Mouse (Mus musculus): ENCODE results near the gene Plekho2.

Gene Plekho2

GRCm38 (mm10) chr9:65586406-65587269 lies 6.8 kb upstream of the Plekho2 start, which contains the start of gene Pif1:
Pif1 (plus strand) TSS chr9:65587160.
- DNase-seq (ENCODE audit: low read depth, low spot score), result peak; percentile 93

GRCm38 (mm10) chr9:65583045-65583444 lies 3.2 kb upstream of the Plekho2 start:
- DNase-seq (ENCODE audit: low read depth, low spot score), result peak; percentile 92

GRCm38 (mm10) chr9:65580401-65581256 lies 789 bp upstream of the Plekho2 start:
- DNase-seq (ENCODE audit: low read depth, low spot score), result peak; percentile 96

- DNase-seq (ENCODE audit: low read depth, low spot score), result peak; percentile 73
Observed at GRCm38 (mm10) chr9:65578801-65579249, 1.0 kb downstream of the Plekho2 start.

- no peak for DNase-seq (ENCODE audit: low read depth, low spot score)
Observed at GRCm38 (mm10) chr9:65577511-65578196, 2.2 kb downstream of the Plekho2 start.

- no peak for DNase-seq (ENCODE audit: low read depth, low spot score)
Observed at GRCm38 (mm10) chr9:65576861-65577510, 2.9 kb downstream of the Plekho2 start.

- DNase-seq (ENCODE audit: low read depth, low spot score), result no peak
Observed at GRCm38 (mm10) chr9:65575393-65576196, 4.2 kb downstream of the Plekho2 start.

- DNase-seq (ENCODE audit: low read depth, low spot score), result peak; percentile 40
Observed at GRCm38 (mm10) chr9:65574513-65575392, 5.1 kb downstream of the Plekho2 start.

GRCm38 (mm10) chr9:65572837-65573236 lies 7.0 kb downstream of the Plekho2 start:
- DNase-seq (ENCODE audit: low read depth, low spot score), result no peak

GRCm38 (mm10) chr9:65569491-65569971 lies 10.3 kb downstream of the Plekho2 start:
- no peak for DNase-seq (ENCODE audit: low read depth, low spot score)

- no peak for DNase-seq (ENCODE audit: low read depth, low spot score)
Observed at GRCm38 (mm10) chr9:65568787-65569186, 11.1 kb downstream of the Plekho2 start.

GRCm38 (mm10) chr9:65564698-65565097 lies 15.1 kb downstream of the Plekho2 start:
- no peak for DNase-seq (ENCODE audit: low read depth, low spot score)

- no peak for DNase-seq (ENCODE audit: low read depth, low spot score)
Observed at GRCm38 (mm10) chr9:65563073-65563472, 16.8 kb downstream of the Plekho2 start.

- DNase-seq (ENCODE audit: low read depth, low spot score), result no peak
Observed at GRCm38 (mm10) chr9:65562081-65562506, 17.7 kb downstream of the Plekho2 start.

- DNase-seq (ENCODE audit: low read depth, low spot score), result peak; percentile 63
Observed at GRCm38 (mm10) chr9:65561016-65561415, 18.8 kb downstream of the Plekho2 start.

GRCm38 (mm10) chr9:65558806-65559205 lies 21.0 kb downstream of the Plekho2 start:
- no peak for DNase-seq (ENCODE audit: low read depth, low spot score)

GRCm38 (mm10) chr9:65556979-65557378 lies 22.9 kb downstream of the Plekho2 start:
- no peak for DNase-seq (ENCODE audit: low read depth, low spot score)

GRCm38 (mm10) chr9:65556349-65556748 lies 23.5 kb downstream of the Plekho2 start:
- DNase-seq (ENCODE audit: low read depth, low spot score), result no peak

- no peak for DNase-seq (ENCODE audit: low read depth, low spot score)
Observed at GRCm38 (mm10) chr9:65555621-65556020, 24.2 kb downstream of the Plekho2 start.
